Mouse (Mus musculus): ENCODE data around the gene Sytl1. TPM values are rescaled to one million over a fixed set of nuclear protein-coding genes. Genes with fewer than 3 reads are reported as not detected.
A peak's percentile ranks its signal among the peaks of the same experiment; 100 is the strongest.

Gene Sytl1
- total RNA-seq (2021): 1 to 10 TPM in 1 of 2 experiments, under 1 TPM in 1; 0.50 to 1.5 TPM

- intact Hi-C loops (cut with DNase I): no loop called here
- DNase-seq: no peak
Measured at GRCm38 (mm10) chr4:133262882-133263281, at the start of gene Sytl1. TSS of gene Sytl1 (minus strand) at chr4:133263113.

GRCm38 (mm10) chr4:133309948-133310347 is 47.0 kb upstream of the Sytl1 start:
- peak; percentile 88 to 93 for DNase-seq
- intact Hi-C loops (cut with DNase I): loop anchor here (1.0 kb wide), 3 partner anchors 34 to 141 kb away; no protein-coding TSS in a partner anchor

DNA sequence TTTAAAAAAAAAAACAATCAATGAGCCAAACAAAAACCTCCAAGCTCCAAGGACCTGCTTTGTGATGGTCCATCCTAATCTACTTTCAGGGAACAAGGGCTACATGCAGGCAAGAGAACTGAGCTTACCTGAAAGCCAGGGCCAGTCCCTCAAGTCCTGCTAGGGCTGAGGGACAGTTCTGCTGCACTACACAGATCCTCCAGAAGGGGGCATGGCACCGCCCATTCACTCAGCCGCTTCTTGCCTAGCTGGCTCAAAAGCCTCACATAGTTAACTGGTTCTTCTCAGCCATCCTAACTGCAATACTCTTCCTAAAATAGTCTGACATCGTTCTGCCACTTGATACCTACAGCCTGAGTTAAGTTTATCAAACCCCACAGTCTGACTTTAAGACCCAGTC is 44.4 kb upstream of the Sytl1 start:
- DNase-seq: peak; percentile 61 to 68
- intact Hi-C loops (cut with DNase I): no loop called here

- intact Hi-C loops (cut with DNase I): no loop called here
Measured at GRCm38 (mm10) chr4:133305825-133306224, 42.9 kb upstream of the Sytl1 start.

GRCm38 (mm10) chr4:133304770-133305169 is 41.9 kb upstream of the Sytl1 start:
- intact Hi-C loops (cut with DNase I): no loop called here
- DNase-seq: no peak

More at GRCm38 (mm10) chr4:133305825-133306224, 42.9 kb upstream of the Sytl1 start:
- DNase-seq: no peak

DNA sequence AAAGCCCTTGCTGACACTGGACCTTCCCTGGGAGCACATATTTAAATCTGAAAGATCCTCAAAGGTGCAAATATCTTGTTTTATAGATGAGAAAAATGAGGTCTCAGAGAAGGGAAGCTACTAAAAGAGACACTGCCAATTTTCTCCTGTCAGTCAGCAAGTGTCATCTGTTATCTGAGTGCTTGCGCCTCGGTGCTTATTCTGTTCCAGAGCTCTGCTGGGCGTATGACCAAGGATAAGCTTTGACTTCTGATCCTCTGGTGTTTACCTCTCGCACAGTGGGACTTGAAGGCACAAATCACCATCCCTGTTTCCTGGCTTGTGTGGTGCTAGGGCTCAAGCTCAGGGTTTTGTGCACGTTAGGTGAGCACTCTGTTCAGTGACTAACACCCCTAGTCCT is 39.8 kb upstream of the Sytl1 start:
- intact Hi-C loops (cut with DNase I): no loop called here
- no peak for DNase-seq

- intact Hi-C loops (cut with DNase I): no loop called here
Measured at GRCm38 (mm10) chr4:133301802-133302201, 38.9 kb upstream of the Sytl1 start.

DNA sequence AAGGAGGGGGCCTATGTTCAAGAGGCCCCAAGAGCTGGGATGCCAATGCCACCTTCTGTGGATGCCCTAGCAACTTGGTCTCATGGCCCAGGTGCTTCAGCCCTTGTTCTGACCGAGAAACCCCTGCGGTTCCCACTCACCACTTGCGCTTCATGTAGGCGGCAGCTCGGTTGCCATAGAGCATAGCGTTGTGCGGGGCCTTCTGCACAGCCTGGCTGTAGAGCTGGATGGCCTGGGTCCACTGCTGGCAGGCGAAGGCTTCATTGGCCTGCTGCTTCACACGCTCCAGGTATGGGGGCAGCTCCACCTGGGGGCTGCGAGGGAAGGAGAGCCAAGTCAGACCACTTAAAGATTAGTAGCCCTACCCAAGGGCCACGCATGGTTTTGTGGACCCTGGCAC is 37.5 kb upstream of the Sytl1 start:
- no peak for DNase-seq

More at GRCm38 (mm10) chr4:133301802-133302201, 38.9 kb upstream of the Sytl1 start:
- DNase-seq: peak; percentile 78 to 83

DNA sequence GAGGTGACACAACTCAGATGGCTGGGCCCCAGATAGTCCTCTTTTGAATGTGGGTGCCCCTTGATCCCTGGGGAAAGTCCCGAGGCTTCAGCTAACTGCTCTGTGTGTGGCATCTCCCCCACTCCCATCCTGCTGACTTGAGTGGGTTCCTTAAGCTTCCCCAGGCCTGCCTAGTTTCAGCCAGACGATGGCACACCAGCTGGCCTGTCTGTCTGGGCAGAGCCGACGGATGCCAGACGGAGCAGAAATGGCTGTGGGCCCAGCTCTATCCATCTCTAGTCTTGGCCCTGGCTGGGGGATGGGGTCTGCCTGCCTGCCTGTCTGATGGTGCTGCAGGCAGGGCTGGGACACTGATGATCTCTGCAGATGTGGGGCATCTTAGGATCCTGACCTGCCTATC is 36.8 kb upstream of the Sytl1 start:
- DNase-seq: no peak
- intact Hi-C loops (cut with DNase I): loop anchor here (2.0 to 5.0 kb wide), 3 partner anchors 47 to 242 kb away; no protein-coding TSS in a partner anchor

More for the DNA sequence above, 37.5 kb upstream of the Sytl1 start:
- intact Hi-C loops (cut with DNase I): no loop called here

- intact Hi-C loops (cut with DNase I): loop anchor here (1.0 to 5.0 kb wide), 4 partner anchors 46 to 241 kb away; no protein-coding TSS in a partner anchor
- no peak for DNase-seq
Measured at GRCm38 (mm10) chr4:133298516-133299365, 35.8 kb upstream of the Sytl1 start.

GRCm38 (mm10) chr4:133297801-133298238 is 34.9 kb upstream of the Sytl1 start:
- peak; percentile 79 to 82 for DNase-seq
- intact Hi-C loops (cut with DNase I): loop anchor here (1.0 to 5.0 kb wide), 6 partner anchors 46 to 353 kb away; no protein-coding TSS in a partner anchor

- DNase-seq: no peak
- intact Hi-C loops (cut with DNase I): loop anchor here (1.0 to 5.0 kb wide), 4 partner anchors 45 to 353 kb away; no protein-coding TSS in a partner anchor
Measured at GRCm38 (mm10) chr4:133297360-133297759, 34.4 kb upstream of the Sytl1 start.

GRCm38 (mm10) chr4:133294084-133294483 is 31.2 kb upstream of the Sytl1 start:
- no peak for DNase-seq
- intact Hi-C loops (cut with DNase I): no loop called here

GRCm38 (mm10) chr4:133292901-133293843 is 30.3 kb upstream of the Sytl1 start:
- DNase-seq: no peak
- intact Hi-C loops (cut with DNase I): no loop called here

- DNase-seq: no peak
- intact Hi-C loops (cut with DNase I): no loop called here
Measured at GRCm38 (mm10) chr4:133292405-133292804, 29.5 kb upstream of the Sytl1 start.

- intact Hi-C loops (cut with DNase I): no loop called here
- DNase-seq: no peak
Measured at GRCm38 (mm10) chr4:133291255-133291654, 28.3 kb upstream of the Sytl1 start.

GRCm38 (mm10) chr4:133286476-133287077 is 23.7 kb upstream of the Sytl1 start:
- DNase-seq: no peak
- intact Hi-C loops (cut with DNase I): no loop called here

GRCm38 (mm10) chr4:133285950-133286349 is 23.0 kb upstream of the Sytl1 start:
- intact Hi-C loops (cut with DNase I): no loop called here
- no peak for DNase-seq

DNA sequence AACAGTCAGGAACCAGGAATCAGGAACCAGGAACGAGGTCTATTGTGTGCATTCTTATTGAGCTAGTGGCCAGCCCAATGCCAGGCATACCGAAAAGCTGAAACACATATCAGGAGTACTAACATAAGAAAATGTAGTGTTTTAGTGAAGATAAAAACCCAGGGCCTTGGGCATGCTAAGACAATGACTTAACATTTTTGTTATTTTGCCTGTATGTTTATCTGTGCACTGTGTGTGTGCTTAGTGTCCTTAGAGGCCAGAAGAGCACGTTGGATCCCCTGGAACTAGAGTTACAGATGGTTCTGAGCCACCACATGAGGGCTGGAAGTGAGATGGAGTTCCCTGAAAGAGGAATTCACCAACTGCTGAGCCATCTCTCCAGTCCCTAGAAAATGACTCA is 22.4 kb upstream of the Sytl1 start:
- intact Hi-C loops (cut with DNase I): no loop called here
- no peak for DNase-seq

GRCm38 (mm10) chr4:133282656-133283055 is 19.7 kb upstream of the Sytl1 start:
- intact Hi-C loops (cut with DNase I): no loop called here
- DNase-seq: no peak
